Mouse (Mus musculus): ENCODE data around the gene Gng8.

Gene Gng8

GRCm38 (mm10) chr7:16908367-16908766 lies 16.8 kb downstream of the Gng8 start:
- DNase-seq (ENCODE audit: low read depth, low spot score), result no peak

GRCm38 (mm10) chr7:16908859-16909258 lies 17.3 kb downstream of the Gng8 start:
- no peak for DNase-seq (ENCODE audit: low read depth, low spot score)

GRCm38 (mm10) chr7:16909909-16910308 lies 18.3 kb downstream of the Gng8 start:
- DNase-seq (ENCODE audit: low read depth, low spot score), result no peak

- DNase-seq (ENCODE audit: low read depth, low spot score), result no peak
These were observed 20.3 kb downstream of the Gng8 start for GRCm38 (mm10) chr7:16911904-16912303.

- no peak for DNase-seq (ENCODE audit: low read depth, low spot score)
These were observed 20.8 kb downstream of the Gng8 start for GRCm38 (mm10) chr7:16912360-16912759.

- peak; percentile 75 for DNase-seq (ENCODE audit: low read depth, low spot score)
These were observed 22.3 kb downstream of the Gng8 start for GRCm38 (mm10) chr7:16913806-16914452.

GRCm38 (mm10) chr7:16914453-16915343 lies 23.1 kb downstream of the Gng8 start:
- DNase-seq (ENCODE audit: low read depth, low spot score), result no peak

GRCm38 (mm10) chr7:16915461-16916340 lies 24.1 kb downstream of the Gng8 start:
- no peak for DNase-seq (ENCODE audit: low read depth, low spot score)

GRCm38 (mm10) chr7:16916342-16917265 lies 25.0 kb downstream of the Gng8 start:
- DNase-seq (ENCODE audit: low read depth, low spot score), result no peak

- no peak for DNase-seq (ENCODE audit: low read depth, low spot score)
These were observed 25.9 kb downstream of the Gng8 start for GRCm38 (mm10) chr7:16917447-16917846.

- DNase-seq (ENCODE audit: low read depth, low spot score), result no peak
These were observed 26.4 kb downstream of the Gng8 start for GRCm38 (mm10) chr7:16918014-16918413.

GRCm38 (mm10) chr7:16918670-16919069 lies 27.1 kb downstream of the Gng8 start:
- DNase-seq (ENCODE audit: low read depth, low spot score), result no peak

- no peak for DNase-seq (ENCODE audit: low read depth, low spot score)
These were observed 28.0 kb downstream of the Gng8 start for GRCm38 (mm10) chr7:16919395-16920149.

- DNase-seq (ENCODE audit: low read depth, low spot score), result no peak
These were observed 28.6 kb downstream of the Gng8 start for GRCm38 (mm10) chr7:16920150-16920579.

GRCm38 (mm10) chr7:16920818-16921791 lies 29.5 kb downstream of the Gng8 start:
- no peak for DNase-seq (ENCODE audit: low read depth, low spot score)

GRCm38 (mm10) chr7:16921881-16922335 lies 30.3 kb downstream of the Gng8 start:
- DNase-seq (ENCODE audit: low read depth, low spot score), result no peak

GRCm38 (mm10) chr7:16922360-16922973 lies 30.9 kb downstream of the Gng8 start:
- DNase-seq (ENCODE audit: low read depth, low spot score), result peak; percentile 35

Measured in A20 (cell line).